Mouse (Mus musculus) urinary bladder, postnatal 14 days (tissue): ENCODE measurements around the gene Soga1.

ENCODE experiments used
- DNase-seq: peaks from one replicate; pipeline ENCODE4 v3.0.0; 2021; ENCODE audit warnings: low spot score

Soga1 gene

GRCm38 (mm10) chr2:157079701-157080180 lies 687 bp upstream of the Soga1 start:
- DNase-seq, result no peak

GRCm38 (mm10) chr2:157078059-157078792 lies 828 bp downstream of the Soga1 start:
- no peak for DNase-seq

DNA sequence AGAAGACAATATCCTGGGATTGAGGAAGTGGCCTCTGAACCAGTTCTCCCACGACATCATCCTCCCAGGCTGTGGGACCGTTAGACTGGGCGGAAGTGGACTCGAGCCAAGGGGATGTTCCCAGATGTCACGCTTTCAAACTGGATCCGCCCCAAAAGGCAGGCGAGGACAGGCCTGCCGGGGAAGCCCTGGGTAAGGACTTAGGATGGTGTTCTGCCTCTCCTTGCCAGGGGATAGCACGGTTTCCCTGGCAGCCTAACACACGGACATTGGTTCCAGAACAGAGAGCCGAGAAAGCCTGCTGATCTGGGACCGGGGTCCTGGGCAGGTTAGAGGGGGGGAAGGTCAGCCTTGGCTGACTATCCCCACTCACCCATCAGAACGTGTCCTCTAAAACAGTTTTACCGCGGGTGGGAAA lies 1.4 kb downstream of the Soga1 start:
- peak; percentile 83 for DNase-seq

DNA sequence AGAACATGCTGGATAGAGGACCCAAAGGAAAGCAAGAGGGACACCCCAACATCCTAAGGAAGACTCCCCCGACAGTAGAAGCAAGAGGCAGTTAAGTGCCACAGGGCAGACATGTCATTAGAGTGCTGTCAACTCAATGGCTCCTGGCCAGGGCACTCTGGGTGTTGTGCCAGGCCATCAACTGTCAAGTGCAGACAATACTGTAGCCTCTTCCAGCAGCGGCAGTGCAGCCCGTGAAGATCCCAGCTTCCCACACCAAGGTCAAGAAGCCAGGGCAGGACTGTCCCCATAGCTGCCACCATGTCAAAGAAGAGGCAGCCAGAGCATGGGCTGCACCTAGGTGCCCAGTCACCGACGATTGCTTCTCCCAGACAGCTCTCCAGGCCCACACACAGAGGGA lies 1.9 kb downstream of the Soga1 start:
- no peak for DNase-seq

DNA sequence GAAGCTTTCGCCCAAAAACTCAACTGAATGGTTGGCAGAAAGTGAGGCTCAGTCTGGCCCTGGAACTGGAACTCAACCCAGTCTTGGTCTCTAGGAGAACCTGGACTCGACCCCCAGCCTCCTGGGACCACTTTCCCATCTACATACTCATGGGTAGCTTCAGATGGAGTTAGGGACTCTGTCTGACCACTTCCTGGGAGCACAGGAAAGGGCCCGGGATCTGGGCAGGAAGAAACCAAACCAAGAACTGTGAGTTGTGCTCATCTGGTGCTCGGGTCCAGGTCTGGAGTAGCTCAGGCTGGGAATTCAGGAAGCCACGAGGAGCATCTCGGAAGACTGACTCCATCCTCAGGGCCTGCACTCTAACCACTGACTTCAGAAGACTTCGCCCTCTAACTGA lies 2.5 kb downstream of the Soga1 start:
- DNase-seq, result no peak

GRCm38 (mm10) chr2:157075685-157076084 lies 3.4 kb downstream of the Soga1 start:
- DNase-seq, result no peak

DNA sequence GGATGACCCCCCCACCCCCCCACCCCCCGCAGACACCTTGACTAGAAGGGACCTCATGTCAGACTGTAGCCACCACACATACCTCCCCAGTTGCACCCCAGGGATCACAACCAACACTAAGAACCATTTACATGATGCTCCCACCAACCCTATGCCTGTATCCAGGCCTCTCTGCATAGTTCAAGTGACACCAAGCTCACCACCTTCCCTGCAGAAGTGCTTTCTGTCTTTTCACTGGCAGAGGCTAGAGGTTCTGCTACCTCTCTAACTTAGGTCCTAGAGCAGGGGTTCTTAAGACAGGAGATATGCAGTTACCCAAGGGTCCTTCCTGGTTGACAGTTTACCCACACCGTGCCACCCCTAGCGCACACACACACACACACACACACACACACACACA lies 3.8 kb downstream of the Soga1 start:
- no peak for DNase-seq

DNA sequence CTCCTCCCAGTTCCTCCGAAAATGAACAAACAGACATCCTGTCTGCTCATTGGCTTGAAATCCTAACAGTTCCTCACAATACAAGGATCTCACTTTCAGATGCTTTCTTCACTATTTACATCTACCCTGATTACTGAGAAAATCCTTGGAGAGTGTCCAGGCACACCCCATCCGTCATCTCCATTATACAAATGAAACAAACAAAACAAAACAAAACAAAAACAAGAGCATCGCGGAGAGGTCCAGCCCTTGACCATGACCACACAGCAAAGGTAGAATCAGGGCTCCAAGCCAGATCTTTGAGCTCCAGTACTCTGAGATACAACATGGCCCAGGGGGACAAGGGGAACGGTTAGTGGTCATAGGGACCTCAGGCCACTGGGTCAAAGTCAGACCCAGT lies 4.3 kb downstream of the Soga1 start:
- no peak for DNase-seq

DNA sequence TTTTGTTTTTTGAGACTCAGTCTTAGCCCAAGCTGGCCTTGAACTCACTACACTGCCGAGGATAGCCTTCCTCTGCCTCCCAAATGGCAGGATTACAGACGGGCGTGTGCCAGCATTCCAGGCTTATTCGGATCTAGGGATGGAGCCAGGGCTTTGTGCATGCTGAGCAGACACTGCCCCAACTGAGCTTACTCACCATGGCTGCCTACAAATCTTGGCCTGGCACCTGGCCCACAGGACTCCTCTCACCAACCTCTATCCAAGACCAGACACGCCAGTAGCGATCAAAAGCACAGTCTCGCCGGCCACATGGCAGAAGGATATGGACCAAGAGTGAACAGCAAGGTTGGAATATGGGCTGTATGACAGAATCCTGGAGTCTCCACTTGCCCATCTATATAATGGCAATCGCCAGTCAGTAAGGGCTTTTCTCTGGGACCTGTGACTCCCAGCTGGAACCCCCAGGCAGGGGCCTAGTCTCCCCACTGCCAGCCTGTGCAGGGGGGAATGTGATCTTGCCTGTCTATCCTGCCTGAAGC lies 4.8 kb downstream of the Soga1 start:
- peak; percentile 60 for DNase-seq

DNA sequence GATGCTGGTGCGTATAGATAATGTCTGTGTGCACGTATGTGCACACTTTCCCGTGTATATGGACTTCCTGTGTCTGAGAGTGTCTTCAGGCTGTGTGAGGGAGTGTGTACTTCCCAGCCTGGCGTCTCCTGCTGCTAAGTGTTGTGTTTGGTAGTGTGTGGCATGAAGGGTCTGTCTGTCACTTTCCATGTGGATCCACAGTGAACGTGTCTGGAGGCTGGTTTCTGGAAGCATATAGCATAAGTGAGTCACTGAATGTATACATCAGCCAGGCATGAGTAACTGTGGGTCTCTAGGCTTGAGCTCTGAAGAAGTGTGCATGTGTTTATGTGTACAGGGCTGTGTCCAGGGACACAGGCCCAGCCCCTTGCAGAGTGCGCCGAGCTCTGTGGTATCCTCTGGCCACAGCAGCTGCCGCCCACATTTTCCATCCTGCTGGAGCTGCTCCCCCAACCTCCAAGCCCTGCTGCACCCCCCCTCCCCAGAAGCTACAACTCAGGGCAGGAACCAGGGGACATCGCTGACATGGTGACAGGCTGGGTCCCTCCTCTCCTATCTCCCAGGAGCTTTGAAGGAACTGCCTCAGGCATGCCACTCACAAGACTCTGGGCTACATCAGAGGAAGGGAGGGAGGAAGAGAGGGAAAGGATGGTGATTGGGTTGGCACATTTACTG lies 5.5 kb downstream of the Soga1 start:
- no peak for DNase-seq

GRCm38 (mm10) chr2:157072316-157072990 lies 6.6 kb downstream of the Soga1 start:
- DNase-seq, result no peak

DNA sequence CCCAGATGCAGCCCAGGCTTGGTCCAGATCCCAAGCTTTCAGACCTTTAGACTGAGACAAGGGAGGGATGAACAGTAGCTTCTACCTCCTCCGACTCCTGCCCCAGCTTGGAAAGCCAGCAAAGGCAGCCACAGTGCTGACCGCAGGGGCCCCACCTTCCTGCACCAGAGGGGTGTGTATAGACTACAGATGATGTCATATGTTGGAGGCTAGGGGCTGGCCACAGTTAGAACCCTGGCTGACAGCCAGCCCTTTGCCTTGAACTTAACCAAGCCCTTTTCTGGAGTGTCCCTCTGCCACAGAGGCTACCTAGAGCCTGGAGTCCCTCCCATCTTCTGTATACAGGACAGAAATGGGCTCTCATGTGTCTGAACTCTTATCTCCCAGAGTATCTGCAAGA lies 7.5 kb downstream of the Soga1 start:
- peak; percentile 75 for DNase-seq

- peak; percentile 60 for DNase-seq
Measured at GRCm38 (mm10) chr2:157070365-157070764, 8.7 kb downstream of the Soga1 start.

DNA sequence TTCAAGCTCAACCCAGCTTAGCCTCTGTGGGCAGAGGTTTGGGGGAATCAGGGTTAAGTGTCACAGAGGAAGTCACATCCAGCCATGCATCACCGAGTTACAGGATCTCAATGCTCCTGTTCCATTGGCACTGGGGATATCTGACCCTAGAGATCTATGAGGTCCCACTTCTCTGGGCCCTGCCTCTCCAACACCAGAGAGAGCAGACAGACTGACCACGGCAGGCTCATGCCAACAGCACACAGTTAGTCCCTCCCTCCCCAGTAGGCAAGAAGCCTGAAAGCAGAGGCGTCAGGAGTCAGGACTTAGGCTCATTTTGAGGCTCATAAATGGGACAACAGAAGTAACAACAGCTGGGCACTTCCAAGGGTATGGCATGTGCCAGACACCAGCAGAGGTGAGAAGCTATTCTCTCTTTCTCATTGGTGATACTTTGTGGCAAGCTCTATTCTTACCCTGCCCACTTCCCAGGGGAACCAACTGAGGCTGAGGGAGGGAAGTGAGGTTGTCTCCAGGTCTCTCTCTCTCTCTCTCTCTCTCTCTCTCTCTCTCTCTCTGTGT lies 9.2 kb downstream of the Soga1 start:
- DNase-seq, result no peak

DNA sequence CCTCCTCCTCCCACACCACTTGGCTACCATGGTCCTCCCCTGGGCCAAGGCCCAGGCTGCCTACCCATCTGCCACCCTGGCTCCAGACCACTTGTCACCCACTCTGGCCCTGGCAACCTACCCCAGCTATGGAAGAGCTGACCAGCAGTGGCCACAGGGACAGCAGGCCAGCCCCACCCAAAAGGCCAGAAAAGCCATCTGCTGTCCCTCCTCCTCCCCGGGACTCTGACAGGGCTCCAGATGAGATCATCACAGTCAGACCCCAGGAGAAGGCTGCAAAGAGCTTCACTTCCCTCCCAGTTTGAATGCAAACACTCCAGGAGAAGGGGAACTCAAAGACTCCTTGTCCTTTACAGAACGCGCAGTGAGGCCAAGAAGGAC lies 9.7 kb downstream of the Soga1 start:
- DNase-seq, result no peak

- no peak for DNase-seq
Measured at GRCm38 (mm10) chr2:157068701-157069354, 10.2 kb downstream of the Soga1 start.

DNA sequence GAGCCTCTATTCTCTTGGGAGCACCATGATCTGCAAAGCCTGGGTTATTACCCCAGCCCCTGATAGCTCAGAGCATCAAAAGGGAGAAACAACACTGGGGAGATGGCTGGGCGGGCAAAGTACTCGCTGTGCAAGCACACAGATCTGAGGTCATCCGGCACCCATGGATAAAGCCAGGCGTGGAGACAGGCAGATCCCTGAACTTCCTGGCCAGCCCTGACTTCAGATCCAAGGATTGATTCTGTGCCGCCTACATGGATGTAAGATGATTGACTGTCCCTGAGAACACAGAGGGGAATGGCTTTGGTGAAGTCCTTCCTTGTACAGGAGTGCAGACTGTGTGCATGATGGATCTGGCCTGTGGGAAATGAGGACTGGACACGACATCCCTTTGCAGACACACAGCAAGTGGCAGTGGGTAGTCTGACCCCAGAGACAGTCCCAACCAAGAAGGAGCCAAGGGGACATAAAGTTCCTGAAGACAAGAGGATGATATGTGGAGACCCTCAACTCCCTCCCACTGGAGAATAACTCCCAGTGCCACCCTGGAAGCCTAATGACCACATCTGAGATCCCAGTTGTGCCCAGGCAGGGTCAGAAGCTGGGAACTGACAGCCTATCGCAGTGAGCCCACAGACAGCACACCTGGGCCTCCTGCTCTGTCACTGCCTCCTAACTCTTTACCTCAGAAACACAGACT lies 12.2 kb downstream of the Soga1 start:
- DNase-seq, result no peak

DNA sequence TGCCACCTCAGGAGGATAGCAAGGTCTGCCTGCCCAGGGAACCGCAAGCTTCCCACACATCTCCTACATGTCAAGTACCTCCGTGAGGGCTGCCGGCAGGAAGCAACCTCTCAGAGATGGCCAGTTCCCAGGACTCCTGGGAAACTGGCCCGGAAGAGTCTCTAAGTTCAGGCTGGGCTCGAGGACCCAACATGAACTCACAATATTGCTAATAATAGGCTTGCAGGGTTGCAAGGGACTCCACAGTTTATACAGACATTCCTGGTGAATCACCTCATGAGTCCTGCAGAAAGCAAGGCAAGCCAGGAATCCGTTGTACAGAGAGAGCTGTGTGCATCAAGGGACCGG lies 13.2 kb downstream of the Soga1 start:
- no peak for DNase-seq

GRCm38 (mm10) chr2:157064978-157065878 lies 13.8 kb downstream of the Soga1 start:
- DNase-seq, result peak; percentile 58

GRCm38 (mm10) chr2:157064136-157064535 lies 14.9 kb downstream of the Soga1 start:
- DNase-seq, result no peak
